Mouse (Mus musculus) stomach, postnatal 0 days (tissue): ENCODE results near the gene Dab1. TPM values are rescaled to one million over a fixed set of nuclear protein-coding genes. Genes with fewer than 3 reads are reported as not detected.

Source experiments
- ATAC-seq: fragments of 200-750 bp; cut with Nextera tagmentation; 2 replicates; pipeline ENCODE4 v1.8.0; 2017; ENCODE audit not compliant: low FRiP score, low TSS enrichment
- DNase-seq: peaks from one replicate; pipeline ENCODE4 v3.0.0-alpha.2; 2016; ENCODE audit warnings: low spot score
- H3K27ac ChIP-seq: fragments of 300-500 bp; sonication (generic); replicated peaks from 2 replicates; pipeline ENCODE4 v1.5.1; 2014; ENCODE audit warnings: mild to moderate bottlenecking, control low read depth
- H3K27me3 ChIP-seq: fragments of 300-500 bp; sonication (generic); 2 replicates; pipeline ENCODE4 v1.6.1; 2014; ENCODE audit warnings: low read length; ENCODE audit not compliant: control insufficient read depth, insufficient read depth
- H3K36me3 ChIP-seq: fragments of 300-500 bp; sonication (generic); 2 replicates; pipeline ENCODE4 v1.6.1; 2014; ENCODE audit warnings: low read length, mixed read lengths; ENCODE audit not compliant: control insufficient read depth, insufficient read depth
- H3K4me1 ChIP-seq: fragments of 300-500 bp; sonication (generic); replicated peaks from 2 replicates; pipeline ENCODE4 v1.6.1; 2014; ENCODE audit warnings: antibody characterized with exemption; ENCODE audit not compliant: control insufficient read depth, insufficient read depth
- H3K4me2 ChIP-seq: fragments of 300-500 bp; sonication (generic); replicated peaks from 2 replicates; pipeline ENCODE4 v1.6.1; 2014; ENCODE audit warnings: low read depth, mild to moderate bottlenecking, control low read depth, moderate library complexity
- H3K4me3 ChIP-seq: fragments of 300-500 bp; sonication (generic); 2 replicates; pipeline ENCODE4 v1.5.1; 2014; ENCODE audit warnings: low read depth, low read length, control low read depth
- H3K9ac ChIP-seq: fragments of 300-500 bp; sonication (generic); 2 replicates; pipeline ENCODE4 v1.6.1; 2014; ENCODE audit warnings: mild to moderate bottlenecking, low read length, control low read depth, mixed read lengths
- H3K9me3 ChIP-seq: fragments of 300-500 bp; sonication (generic); 2 replicates; pipeline ENCODE4 v1.6.1; 2016; ENCODE audit warnings: low read length; ENCODE audit not compliant: control insufficient read depth
- CTCF ChIP-seq: IDR thresholded peaks from 2 replicates; pipeline ENCODE4 v1.5.1; 2016; ENCODE audit warnings: antibody characterized with exemption, low read depth, mild to moderate bottlenecking, moderate library complexity
- EP300 ChIP-seq: optimal IDR thresholded peaks from 2 replicates; pipeline ENCODE3; 2016; ENCODE audit warnings: antibody characterized with exemption
- WGBS: fragments of 180-500 bp; shearing (Covaris S2); extraction: QIAGEN DNeasy Blood & Tissue Kit; methylation state at CpG from one replicate; pipeline ENCODE4 v1.1.7; 2014; 5-methylcytosine and 5-hydroxymethylcytosine counted together
- polyA plus RNA-seq: library from polyadenylated mRNA; unstranded; fragments of >200 nt; fragmentation: Nextera tagmentation; extraction: Ambion mirVana; gene quantifications from 2 replicates; pipeline ENCODE4 v1.2.1, GENCODE M21; 2015

Dab1 gene
- polyA plus RNA-seq, 1 experiment from 2014 or later: 7.4 TPM

GRCm38 (mm10) chr4:104420983-104421680 lies 802.0 kb downstream of the Dab1 start:
- H3K4me3 ChIP-seq: no peak overlapping the region
- ATAC-seq: no peak
- no peaks in the 10 kb centered on the region for H3K27me3 ChIP-seq
- no peak overlapping the region for H3K27ac ChIP-seq
- H3K36me3 ChIP-seq: no peaks in the 10 kb centered on the region
- no peak for DNase-seq
- 95% methylated on average over 12 of the region's 12 CpGs for WGBS
- no peak overlapping the region for H3K9ac ChIP-seq
- H3K4me1 ChIP-seq: no peaks in the 10 kb centered on the region
- no peak overlapping the region for H3K4me2 ChIP-seq
- H3K9me3 ChIP-seq: no peaks in the 10 kb centered on the region
- TF ChIP-seq EP300: no peak
- TF ChIP-seq CTCF: no peak

GRCm38 (mm10) chr4:104429127-104429526 lies 810.0 kb downstream of the Dab1 start:
- DNase-seq: no peak
- no peaks in the 10 kb centered on the region for H3K9me3 ChIP-seq
- no peak overlapping the region for H3K9ac ChIP-seq
- no peak overlapping the region for H3K4me3 ChIP-seq
- no peak overlapping the region for H3K4me2 ChIP-seq
- ATAC-seq: no peak
- H3K36me3 ChIP-seq: no peaks in the 10 kb centered on the region
- no peaks in the 10 kb centered on the region for H3K27me3 ChIP-seq
- no peaks in the 10 kb centered on the region for H3K4me1 ChIP-seq
- no peak overlapping the region for H3K27ac ChIP-seq
- TF ChIP-seq CTCF (no peak), EP300 (no peak)
- 87% methylated on average over 7 of the region's 7 CpGs for WGBS

DNA sequence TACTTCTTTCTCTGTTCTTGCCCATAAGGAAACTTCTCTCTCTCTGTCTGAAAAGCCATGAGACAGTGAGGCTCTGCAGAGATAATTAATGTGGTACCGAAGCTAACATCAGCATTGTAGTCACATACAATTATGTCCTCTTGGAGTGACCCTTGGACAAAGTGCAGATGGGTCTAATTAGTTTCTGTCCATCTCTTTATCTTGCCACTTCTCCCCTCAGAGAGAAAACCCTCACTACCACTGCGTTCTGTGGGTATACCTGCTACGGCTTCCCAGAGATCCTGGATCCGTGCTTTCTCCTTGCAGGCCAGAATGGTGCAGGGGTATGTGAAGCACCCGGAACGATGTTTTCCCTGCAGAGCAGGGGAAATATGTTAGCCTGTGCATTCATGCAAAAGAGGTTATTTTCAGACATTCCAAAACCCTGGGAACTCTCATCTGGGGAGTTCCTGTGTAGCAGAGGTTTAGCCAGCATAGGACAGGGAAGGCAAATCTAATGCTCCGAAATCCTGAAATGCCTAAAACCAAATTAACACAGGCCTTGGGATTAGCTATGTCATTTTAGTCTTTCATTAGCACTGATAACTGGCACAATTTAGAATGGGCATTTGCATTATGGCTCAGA lies 812.2 kb downstream of the Dab1 start:
- no peak overlapping the region for H3K4me3 ChIP-seq
- DNase-seq (no peak), ATAC-seq (no peak)
- no peak overlapping the region for H3K27ac ChIP-seq
- no peak overlapping the region for H3K9ac ChIP-seq
- no peak overlapping the region for H3K4me2 ChIP-seq
- H3K27me3 ChIP-seq: no peaks in the 10 kb centered on the region
- H3K4me1 ChIP-seq: no peaks in the 10 kb centered on the region
- WGBS: 83% methylated on average over 7 of the region's 7 CpGs
- H3K36me3 ChIP-seq: no peaks in the 10 kb centered on the region
- no peaks in the 10 kb centered on the region for H3K9me3 ChIP-seq
- no peak for TF ChIP-seq CTCF
- TF ChIP-seq EP300: no peak

DNA sequence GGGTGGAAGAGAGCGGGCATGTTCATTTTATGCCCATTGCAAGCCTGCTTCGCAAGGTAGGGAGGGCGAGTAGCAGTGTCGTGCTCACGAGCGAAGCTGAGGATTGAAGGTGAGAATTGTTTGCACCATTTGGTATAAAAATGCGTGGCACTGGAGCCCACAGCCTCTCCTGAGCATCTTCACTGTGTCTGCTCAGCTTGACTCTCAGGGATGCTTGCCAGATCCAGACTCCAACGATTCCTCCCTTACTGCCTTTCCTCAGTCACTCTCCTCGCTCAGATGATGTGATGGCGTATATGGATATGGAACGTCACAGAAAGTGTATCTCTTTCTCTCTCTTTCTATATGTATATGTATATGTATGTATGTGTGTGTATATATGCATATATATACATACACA lies 813.0 kb downstream of the Dab1 start:
- H3K27ac ChIP-seq: no peak overlapping the region
- H3K9me3 ChIP-seq: no peaks in the 10 kb centered on the region
- WGBS: 89% methylated on average over 11 of the region's 11 CpGs
- DNase-seq (no peak), ATAC-seq (no peak)
- no peaks in the 10 kb centered on the region for H3K36me3 ChIP-seq
- H3K9ac ChIP-seq: no peak overlapping the region
- no peak overlapping the region for H3K4me3 ChIP-seq
- H3K27me3 ChIP-seq: no peaks in the 10 kb centered on the region
- TF ChIP-seq EP300 (no peak), CTCF (no peak)
- no peak overlapping the region for H3K4me2 ChIP-seq
- H3K4me1 ChIP-seq: no peaks in the 10 kb centered on the region

- Histone ChIP-seq H3K4me2 (no peak overlapping the region), H3K27me3 (no peaks in the 10 kb centered on the region), H3K27ac (no peak overlapping the region), H3K36me3 (no peaks in the 10 kb centered on the region), H3K9me3 (no peaks in the 10 kb centered on the region), H3K4me1 (no peaks in the 10 kb centered on the region), H3K4me3 (no peak overlapping the region), H3K9ac (no peak overlapping the region)
- no peak for DNase-seq
- TF ChIP-seq EP300 (no peak), CTCF (no peak)
- 84% methylated on average over 5 of the region's 5 CpGs for WGBS
- ATAC-seq: no peak
These were observed 816.6 kb downstream of the Dab1 start for GRCm38 (mm10) chr4:104435736-104436135.

DNA sequence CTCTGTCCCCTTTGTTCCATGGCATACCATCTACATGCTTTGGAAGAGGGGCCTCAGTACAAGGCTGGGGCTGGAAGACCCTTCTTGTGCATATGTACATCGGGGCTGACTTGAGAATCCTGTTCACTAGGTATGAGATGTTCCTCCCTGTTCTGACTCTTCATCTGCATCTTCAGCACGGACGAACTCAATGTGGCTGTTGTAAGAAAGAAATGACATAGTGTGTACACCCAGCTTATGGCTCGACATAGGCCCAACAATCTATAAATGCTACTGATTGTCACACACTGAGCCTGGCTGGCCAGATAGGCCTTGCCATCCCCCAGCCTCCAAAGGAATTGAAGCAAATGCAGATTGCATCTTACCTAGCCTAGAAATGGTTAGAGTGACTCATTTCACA lies 817.3 kb downstream of the Dab1 start:
- 89% methylated on average over 4 of the region's 4 CpGs for WGBS

More for the DNA sequence above, 817.3 kb downstream of the Dab1 start:
- no peak overlapping the region for H3K4me2 ChIP-seq
- no peak for ATAC-seq
- TF ChIP-seq EP300 (no peak), CTCF (no peak)
- no peak overlapping the region for H3K9ac ChIP-seq
- H3K27me3 ChIP-seq: no peaks in the 10 kb centered on the region
- H3K4me3 ChIP-seq: no peak overlapping the region
- no peak overlapping the region for H3K27ac ChIP-seq
- no peaks in the 10 kb centered on the region for H3K9me3 ChIP-seq
- H3K4me1 ChIP-seq: no peaks in the 10 kb centered on the region
- H3K36me3 ChIP-seq: no peaks in the 10 kb centered on the region
- DNase-seq: no peak
